Mouse (Mus musculus) lung, adult 2 months (tissue): Measurements from ENCODE around the gene Gnb3.

Source experiments
- CTCF ChIP-seq: fragments of 200-500 bp; IDR thresholded peaks from 2 replicates; pipeline ENCODE4 v1.5.1; 2011; ENCODE audit warnings: mild to moderate bottlenecking, low read length, control low read depth; ENCODE audit not compliant: insufficient read depth
- POLR2A ChIP-seq: fragments of 200-500 bp; IDR thresholded peaks from 2 replicates; pipeline ENCODE4 v1.6.1; 2011; ENCODE audit warnings: low read depth, mild to moderate bottlenecking, control low read depth, low read length, borderline replicate concordance; ENCODE audit errors: extremely low read depth

GRCm38 (mm10) chr6:124829799-124830700, 10.0 kb downstream of the Gnb3 start:
- TF ChIP-seq POLR2A (peak; percentile 70; the same call in 1 of the 2 replicates), CTCF (no peak)
